Mouse (Mus musculus): Measurements from ENCODE around the gene 1700001J03Rik. TPM values are rescaled to one million over a fixed set of nuclear protein-coding genes. Genes with fewer than 3 reads are reported as not detected.
A peak's percentile ranks its signal among the peaks of the same experiment; 100 is the strongest.

1700001J03Rik gene
- polyA plus RNA-seq, 1 experiment from 2014 or later: 0.36 TPM

- TF ChIP-seq CTCF (IDR thresholded peaks at IDR 0.05) (no peak), EP300 (IDR thresholded peaks at IDR 0.05) (no peak)
- DNase-seq (ENCODE audit: low spot score): no peak
- Histone ChIP-seq H3K36me3 (ENCODE audit: insufficient read depth, low read length) (peaks cover 33% of the 10 kb centered on the region; the same call in 1 of the 2 replicates), H3K27me3 (replicated peaks; ENCODE audit: insufficient read depth, low read length) (no peaks in the 10 kb centered on the region), H3K4me3 (ENCODE audit: low read depth, low read length) (no peak overlapping the region), H3K9ac (replicated peaks; ENCODE audit: low read depth) (no peak overlapping the region), H3K9me3 (ENCODE audit: low read length) (no peaks in the 10 kb centered on the region), H3K4me2 (replicated peaks; ENCODE audit: low read depth, low read length) (no peak overlapping the region), H3K27ac (ENCODE audit: low read length) (no peak overlapping the region), H3K4me1 (ENCODE audit: insufficient read depth, low read depth, low read length) (no peaks in the 10 kb centered on the region)
- 83% methylated on average over 5 of the region's 5 CpGs for WGBS
- no peak for ATAC-seq
Measured at GRCm38 (mm10) chr5:146205537-146205936, 20.4 kb upstream of the 1700001J03Rik start.

DNA sequence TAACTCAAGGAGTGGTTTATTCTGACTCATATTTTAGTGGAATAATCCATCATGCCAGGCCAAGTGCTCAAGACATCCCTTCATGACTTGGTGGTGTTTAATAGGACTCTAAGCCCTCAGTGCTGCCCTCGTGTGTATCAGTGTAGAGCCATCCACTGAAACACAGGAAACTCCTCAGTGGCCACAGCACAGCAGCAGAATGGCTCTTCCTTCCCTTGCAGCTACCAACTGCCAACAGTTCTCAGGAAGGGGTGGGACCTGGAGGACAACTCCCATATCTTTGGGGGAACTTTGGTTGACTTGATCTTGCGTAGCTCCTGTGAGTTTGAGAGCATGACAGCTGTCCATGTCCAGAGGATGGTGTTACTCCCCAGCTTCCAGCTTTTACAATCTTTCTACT, 18.8 kb upstream of the 1700001J03Rik start:
- Histone ChIP-seq H3K9ac (replicated peaks; ENCODE audit: low read depth) (no peak overlapping the region), H3K36me3 (ENCODE audit: insufficient read depth, low read length) (peaks cover 23% of the 10 kb centered on the region; the same call in 1 of the 2 replicates), H3K27ac (ENCODE audit: low read length) (no peak overlapping the region), H3K4me1 (ENCODE audit: insufficient read depth, low read depth, low read length) (no peaks in the 10 kb centered on the region), H3K4me2 (replicated peaks; ENCODE audit: low read depth, low read length) (no peak overlapping the region), H3K9me3 (ENCODE audit: low read length) (no peaks in the 10 kb centered on the region), H3K27me3 (replicated peaks; ENCODE audit: insufficient read depth, low read length) (no peaks in the 10 kb centered on the region), H3K4me3 (ENCODE audit: low read depth, low read length) (no peak overlapping the region)
- WGBS: 71% methylated on average over 2 of the region's 2 CpGs
- ATAC-seq (no peak), DNase-seq (ENCODE audit: low spot score) (no peak)
- TF ChIP-seq CTCF (IDR thresholded peaks at IDR 0.05): no peak
- TF ChIP-seq EP300 (IDR thresholded peaks at IDR 0.05): no peak

DNA sequence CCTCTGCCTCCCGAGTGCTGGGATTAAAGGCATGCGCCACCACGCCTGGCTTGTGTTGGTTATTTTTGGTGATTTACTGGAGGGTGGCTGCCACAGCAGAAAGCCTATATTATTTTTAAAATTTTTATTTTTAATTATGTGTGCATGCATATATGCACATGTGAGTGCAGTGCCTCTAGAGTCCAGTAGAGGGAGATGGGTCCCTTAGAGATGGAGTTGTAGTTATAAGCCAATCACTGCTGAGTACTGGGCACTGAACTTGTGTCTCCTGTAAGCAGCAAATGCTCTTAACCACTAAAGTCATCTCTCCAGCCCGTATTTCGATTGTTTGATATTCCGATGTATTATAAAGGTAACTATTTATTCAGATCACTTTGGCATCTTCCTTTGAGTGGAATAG, 15.5 kb upstream of the 1700001J03Rik start:
- H3K27me3 ChIP-seq (replicated peaks; ENCODE audit: insufficient read depth, low read length): no peaks in the 10 kb centered on the region
- H3K9ac ChIP-seq (replicated peaks; ENCODE audit: low read depth): no peak overlapping the region
- H3K27ac ChIP-seq (ENCODE audit: low read length): no peak overlapping the region
- TF ChIP-seq CTCF (IDR thresholded peaks at IDR 0.05) (peak; percentile 44), EP300 (IDR thresholded peaks at IDR 0.05) (no peak)
- H3K4me3 ChIP-seq (ENCODE audit: low read depth, low read length): no peak overlapping the region
- ATAC-seq (no peak), DNase-seq (ENCODE audit: low spot score) (no peak)
- WGBS: 98% methylated on average over 6 of the region's 6 CpGs
- no peaks in the 10 kb centered on the region for H3K4me1 ChIP-seq (ENCODE audit: insufficient read depth, low read depth, low read length)
- no peak overlapping the region for H3K4me2 ChIP-seq (replicated peaks; ENCODE audit: low read depth, low read length)
- H3K36me3 ChIP-seq (ENCODE audit: insufficient read depth, low read length): peaks cover 17% of the 10 kb centered on the region; the same call in 1 of the 2 replicates
- no peaks in the 10 kb centered on the region for H3K9me3 ChIP-seq (ENCODE audit: low read length)

DNA sequence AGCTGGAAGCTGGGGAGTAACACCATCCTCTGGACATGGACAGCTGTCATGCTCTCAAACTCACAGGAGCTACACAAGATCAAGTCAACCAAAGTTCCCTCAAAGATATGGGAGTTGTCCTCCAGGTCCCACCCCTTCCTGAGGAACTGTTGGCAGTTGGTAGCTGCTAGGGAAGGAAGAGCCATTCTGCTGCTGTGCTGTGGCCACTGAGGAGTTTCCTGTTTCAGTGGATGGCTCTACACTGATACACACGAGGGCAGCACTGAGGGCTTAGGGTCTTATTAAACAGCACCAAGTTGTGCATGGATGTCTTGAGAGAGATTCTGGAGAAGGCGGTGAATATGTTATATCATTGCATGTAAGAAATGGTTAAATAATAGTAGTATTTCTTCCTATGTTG, 14.4 kb upstream of the 1700001J03Rik start:
- no peaks in the 10 kb centered on the region for H3K27me3 ChIP-seq (replicated peaks; ENCODE audit: insufficient read depth, low read length)
- no peak overlapping the region for H3K4me3 ChIP-seq (ENCODE audit: low read depth, low read length)
- H3K9me3 ChIP-seq (ENCODE audit: low read length): no peaks in the 10 kb centered on the region
- no peak overlapping the region for H3K4me2 ChIP-seq (replicated peaks; ENCODE audit: low read depth, low read length)
- 67% methylated on average over 2 of the region's 2 CpGs for WGBS
- H3K36me3 ChIP-seq (ENCODE audit: insufficient read depth, low read length): peaks cover 12% of the 10 kb centered on the region; the same call in 1 of the 2 replicates
- H3K27ac ChIP-seq (ENCODE audit: low read length): no peak overlapping the region
- no peak for TF ChIP-seq EP300 (IDR thresholded peaks at IDR 0.05)
- TF ChIP-seq CTCF (IDR thresholded peaks at IDR 0.05): peak; percentile 10; the same call in 1 of the 2 replicates
- no peak for ATAC-seq
- DNase-seq (ENCODE audit: low spot score): no peak
- no peak overlapping the region for H3K9ac ChIP-seq (replicated peaks; ENCODE audit: low read depth)
- H3K4me1 ChIP-seq (ENCODE audit: insufficient read depth, low read depth, low read length): no peaks in the 10 kb centered on the region

DNA sequence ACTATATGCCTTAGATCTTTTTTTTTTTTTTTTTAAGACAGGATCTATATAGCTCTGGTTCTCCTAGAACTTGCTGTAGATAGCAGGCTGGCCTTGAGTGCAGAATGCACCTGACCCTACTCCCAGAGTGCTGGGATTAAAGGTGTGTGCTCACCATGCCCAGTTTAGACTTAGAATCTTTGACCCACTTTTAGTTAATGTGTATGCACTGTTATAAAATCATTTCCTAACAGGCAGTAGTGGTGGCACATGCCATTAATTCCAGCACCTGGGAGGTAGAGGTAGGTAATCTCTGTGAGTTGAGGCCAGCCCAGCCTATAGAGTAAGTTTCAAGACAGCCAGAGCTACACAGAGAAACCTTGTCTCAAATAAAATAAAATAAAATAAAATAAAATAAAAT, 14.0 kb upstream of the 1700001J03Rik start:
- Histone ChIP-seq H3K4me3 (ENCODE audit: low read depth, low read length) (no peak overlapping the region), H3K9ac (replicated peaks; ENCODE audit: low read depth) (no peak overlapping the region), H3K4me1 (ENCODE audit: insufficient read depth, low read depth, low read length) (no peaks in the 10 kb centered on the region), H3K4me2 (replicated peaks; ENCODE audit: low read depth, low read length) (no peak overlapping the region), H3K9me3 (ENCODE audit: low read length) (no peaks in the 10 kb centered on the region), H3K27ac (ENCODE audit: low read length) (no peak overlapping the region), H3K27me3 (replicated peaks; ENCODE audit: insufficient read depth, low read length) (no peaks in the 10 kb centered on the region), H3K36me3 (ENCODE audit: insufficient read depth, low read length) (peaks cover 8% of the 10 kb centered on the region; the same call in 1 of the 2 replicates)
- TF ChIP-seq CTCF (IDR thresholded peaks at IDR 0.05) (no peak), EP300 (IDR thresholded peaks at IDR 0.05) (no peak)
- DNase-seq (ENCODE audit: low spot score): no peak
- no peak for ATAC-seq

DNA sequence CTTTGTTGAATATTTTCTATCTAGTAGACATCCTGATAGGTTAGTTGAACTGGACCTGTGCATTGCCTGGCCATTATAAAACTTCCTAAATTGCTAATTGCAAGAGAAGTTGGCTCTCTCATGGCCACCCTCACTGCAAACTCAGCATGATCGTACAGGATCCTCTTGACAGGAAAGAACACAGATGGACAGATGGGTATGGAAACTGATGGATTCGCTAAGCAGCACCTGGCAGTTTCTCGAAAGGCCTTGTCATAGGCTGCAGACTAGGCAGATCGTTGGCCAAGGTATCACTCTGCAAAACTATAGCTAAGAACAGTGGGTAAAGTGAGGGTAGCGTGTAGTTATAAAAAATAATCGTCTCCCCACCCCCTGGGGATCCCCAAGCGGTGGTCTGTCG, 8.3 kb upstream of the 1700001J03Rik start:
- TF ChIP-seq EP300 (IDR thresholded peaks at IDR 0.05) (no peak), CTCF (IDR thresholded peaks at IDR 0.05) (no peak)
- H3K9ac ChIP-seq (replicated peaks; ENCODE audit: low read depth): no peak overlapping the region
- H3K27me3 ChIP-seq (replicated peaks; ENCODE audit: insufficient read depth, low read length): no peaks in the 10 kb centered on the region
- 76% methylated on average over 8 of the region's 8 CpGs for WGBS
- H3K36me3 ChIP-seq (ENCODE audit: insufficient read depth, low read length): no peaks in the 10 kb centered on the region
- H3K4me3 ChIP-seq (ENCODE audit: low read depth, low read length): no peak overlapping the region
- H3K4me2 ChIP-seq (replicated peaks; ENCODE audit: low read depth, low read length): no peak overlapping the region
- H3K4me1 ChIP-seq (ENCODE audit: insufficient read depth, low read depth, low read length): no peaks in the 10 kb centered on the region
- no peak overlapping the region for H3K27ac ChIP-seq (ENCODE audit: low read length)
- DNase-seq (ENCODE audit: low spot score) (no peak), ATAC-seq (no peak)
- H3K9me3 ChIP-seq (ENCODE audit: low read length): no peaks in the 10 kb centered on the region

Data from lung, postnatal 0 days (tissue).